Mouse (Mus musculus) bone marrow macrophage, adult 2 months (primary cell): Measurements from ENCODE around the gene Prkca.

Experiments
- CTCF ChIP-seq: IDR thresholded peaks from 2 replicates; pipeline ENCODE4 v1.5.1; 2012; ENCODE audit warnings: low read depth, mild to moderate bottlenecking, low read length, moderate library complexity
- POLR2A ChIP-seq: IDR thresholded peaks from 2 replicates; pipeline ENCODE4 v1.6.1; 2012; ENCODE audit warnings: mild to moderate bottlenecking, low read depth, low read length, borderline replicate concordance

DNA sequence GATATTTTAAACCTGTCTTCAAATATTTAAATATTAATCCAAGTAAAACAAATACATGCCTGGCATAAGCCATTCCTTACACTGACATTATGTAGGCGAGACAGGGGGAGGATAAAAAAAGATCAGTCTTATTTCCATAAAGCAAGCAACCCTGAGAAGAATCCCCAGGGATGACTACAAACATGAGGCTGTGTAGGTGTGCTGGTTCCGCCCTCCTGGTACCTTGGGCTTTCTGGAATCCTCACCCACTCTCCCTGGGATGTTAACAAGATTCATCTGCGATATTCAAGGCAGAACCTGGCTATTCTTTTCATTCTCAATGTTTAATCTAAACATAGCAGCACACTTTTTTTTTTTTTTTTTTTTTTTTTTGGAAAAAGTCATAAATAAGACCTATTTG is 289.1 kb downstream of the Prkca start:
- no peak for TF ChIP-seq POLR2A
- TF ChIP-seq CTCF, result no peak
